Mouse (Mus musculus) yolk sac, embryonic 10.5 days (tissue): Measurements from ENCODE around the gene Vamp2.

Source experiments
- DNase-seq: peaks from one replicate; pipeline ENCODE4 v3.0.0-alpha.2; 2017; ENCODE audit warnings: low spot score

Vamp2 gene

DNA sequence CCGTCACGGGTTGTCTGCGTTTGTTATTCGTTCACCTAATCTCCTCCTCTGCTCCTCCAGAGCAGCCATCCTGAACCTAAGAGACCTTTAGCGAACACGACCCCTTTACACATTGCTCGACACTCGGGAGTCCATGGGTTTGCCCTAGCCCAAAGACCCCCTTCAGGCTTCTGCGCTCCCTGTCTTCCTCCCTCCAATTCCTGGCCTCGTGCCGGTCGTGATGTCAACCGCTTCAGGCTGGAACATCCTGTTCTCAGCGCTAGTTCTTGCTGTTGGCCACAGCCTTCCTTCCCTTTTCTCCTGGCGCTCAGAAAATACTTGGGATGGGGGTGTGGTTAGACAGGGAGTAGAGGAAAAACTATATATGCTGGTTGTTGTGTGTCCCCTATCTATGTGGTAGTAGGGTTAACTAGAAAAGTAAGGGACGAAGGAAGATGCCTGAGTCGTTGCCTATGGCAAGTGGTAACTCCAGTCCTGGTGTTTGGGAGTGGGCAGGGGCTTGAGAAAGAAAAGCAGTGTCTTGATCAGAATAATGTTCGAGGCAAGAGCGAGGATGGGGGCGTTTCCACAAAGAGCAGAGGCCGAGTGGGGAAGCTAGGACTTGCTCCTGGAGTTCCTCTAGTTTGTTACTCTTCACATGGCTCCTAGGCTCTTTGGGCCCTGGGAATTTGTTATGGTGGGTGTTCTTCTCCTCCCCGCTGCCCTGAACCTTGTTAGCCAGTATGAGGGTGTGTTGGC is 11.1 kb downstream of the Vamp2 start:
- no peak for DNase-seq

DNA sequence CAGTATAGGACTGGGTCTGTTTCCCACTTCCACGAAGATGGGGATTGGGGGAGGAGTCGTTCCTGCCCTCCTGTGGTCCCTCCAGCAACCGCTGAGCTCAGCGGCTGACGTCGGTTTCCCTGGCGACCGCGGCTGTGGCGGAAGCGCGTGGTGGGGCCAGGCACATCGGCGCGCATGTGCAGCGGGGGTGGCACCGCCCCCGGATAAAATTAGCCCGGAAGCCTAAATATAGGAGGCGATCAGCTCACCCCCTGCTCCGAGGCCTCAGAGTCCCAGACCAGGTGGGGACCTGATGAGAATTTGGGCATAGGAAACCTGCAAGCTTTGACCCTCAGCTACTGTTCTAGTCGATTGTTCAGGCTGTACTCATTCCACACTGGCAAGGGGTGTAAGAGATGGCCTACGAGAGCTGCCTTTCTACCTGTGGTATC is 11.6 kb downstream of the Vamp2 start:
- DNase-seq: peak; percentile 85

DNA sequence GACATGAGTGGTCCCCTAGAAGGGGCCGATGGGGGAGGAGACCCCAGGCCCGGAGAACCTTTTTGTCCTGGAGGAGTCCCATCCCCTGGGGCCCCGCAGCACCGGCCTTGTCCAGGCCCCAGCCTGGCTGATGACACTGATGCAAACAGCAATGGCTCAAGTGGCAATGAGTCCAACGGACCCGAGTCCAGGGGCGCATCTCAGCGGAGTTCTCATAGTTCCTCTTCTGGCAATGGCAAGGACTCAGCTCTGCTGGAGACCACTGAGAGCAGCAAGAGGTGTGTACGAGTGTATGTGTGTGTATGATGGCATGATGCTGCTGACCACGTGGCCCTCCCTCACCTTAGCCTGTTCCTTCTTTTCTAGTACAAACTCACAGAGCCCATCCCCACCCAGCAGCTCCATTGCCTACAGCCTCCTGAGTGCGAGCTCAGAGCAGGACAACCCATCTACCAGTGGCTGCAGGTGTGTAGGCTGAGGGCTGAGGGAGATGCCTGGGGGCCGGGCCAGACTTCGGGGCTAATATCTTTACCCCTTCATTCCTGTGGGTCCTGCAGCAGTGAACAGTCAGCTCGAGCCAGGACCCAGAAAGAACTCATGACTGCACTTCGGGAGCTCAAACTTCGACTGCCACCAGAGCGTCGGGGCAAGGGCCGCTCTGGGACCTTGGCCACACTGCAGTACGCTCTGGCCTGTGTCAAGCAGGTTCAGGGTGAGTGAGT is 12.5 kb downstream of the Vamp2 start:
- DNase-seq: no peak

DNA sequence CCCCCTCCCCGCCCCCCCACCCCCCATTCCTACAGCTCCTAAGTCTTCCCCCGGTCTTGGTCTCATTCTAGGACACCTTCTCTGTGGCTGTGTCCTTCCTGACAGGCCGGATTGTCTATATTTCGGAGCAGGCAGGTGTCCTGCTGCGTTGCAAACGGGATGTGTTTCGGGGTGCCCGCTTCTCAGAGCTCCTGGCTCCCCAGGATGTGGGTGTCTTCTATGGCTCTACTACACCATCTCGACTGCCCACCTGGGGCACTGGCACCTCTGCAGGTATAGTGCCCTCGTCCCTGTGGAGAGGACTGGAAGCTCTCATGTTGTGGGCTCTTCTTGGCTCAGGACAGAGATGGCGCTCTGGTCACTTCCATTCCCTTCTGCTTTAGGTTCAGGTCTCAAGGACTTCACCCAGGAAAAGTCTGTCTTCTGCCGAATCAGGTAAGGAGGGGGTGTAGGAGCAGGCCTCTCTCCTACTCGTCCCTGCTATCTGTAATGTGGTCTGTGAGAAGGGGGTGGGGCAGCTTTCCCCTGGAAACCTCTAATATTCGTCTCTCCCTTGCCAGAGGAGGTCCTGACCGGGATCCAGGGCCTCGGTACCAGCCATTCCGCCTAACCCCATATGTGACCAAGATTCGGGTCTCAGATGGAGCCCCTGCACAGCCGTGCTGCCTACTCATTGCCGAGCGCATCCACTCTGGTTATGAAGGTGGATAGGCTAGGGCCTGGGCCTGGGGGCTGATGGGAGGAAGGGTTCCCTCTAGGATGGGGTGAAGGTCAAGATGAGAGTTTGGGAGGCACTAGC is 13.5 kb downstream of the Vamp2 start:
- DNase-seq: no peak

DNA sequence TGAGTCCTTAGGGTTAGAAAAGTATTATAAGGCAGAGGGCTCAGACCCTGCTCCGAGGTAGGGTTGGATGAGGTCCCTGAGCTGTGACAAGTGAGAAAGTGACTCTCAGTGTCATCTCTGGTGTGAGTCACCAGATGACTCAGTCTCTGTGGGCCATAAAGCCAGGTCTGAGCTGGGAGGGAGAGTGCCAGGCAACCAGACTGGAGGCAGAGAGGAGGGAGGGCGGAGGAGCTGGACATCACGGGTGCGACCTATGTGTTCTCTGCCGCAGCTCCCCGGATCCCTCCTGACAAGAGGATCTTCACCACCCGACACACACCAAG is 14.1 kb downstream of the Vamp2 start:
- no peak for DNase-seq

DNA sequence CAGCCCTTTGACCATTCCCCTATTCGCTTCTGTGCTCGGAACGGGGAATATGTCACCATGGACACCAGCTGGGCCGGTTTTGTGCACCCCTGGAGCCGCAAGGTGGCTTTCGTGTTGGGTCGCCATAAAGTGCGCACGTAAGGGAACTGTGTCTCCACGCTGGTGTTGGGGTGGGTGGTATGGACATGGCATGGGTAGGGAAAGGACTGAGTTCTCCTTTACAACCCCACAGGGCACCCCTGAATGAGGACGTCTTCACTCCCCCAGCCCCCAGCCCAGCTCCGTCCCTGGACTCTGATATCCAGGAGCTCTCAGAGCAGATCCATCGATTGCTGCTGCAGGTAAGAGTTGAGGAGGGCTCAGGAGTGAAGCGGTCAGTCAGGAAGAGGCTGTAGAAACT is 14.8 kb downstream of the Vamp2 start:
- no peak for DNase-seq

DNA sequence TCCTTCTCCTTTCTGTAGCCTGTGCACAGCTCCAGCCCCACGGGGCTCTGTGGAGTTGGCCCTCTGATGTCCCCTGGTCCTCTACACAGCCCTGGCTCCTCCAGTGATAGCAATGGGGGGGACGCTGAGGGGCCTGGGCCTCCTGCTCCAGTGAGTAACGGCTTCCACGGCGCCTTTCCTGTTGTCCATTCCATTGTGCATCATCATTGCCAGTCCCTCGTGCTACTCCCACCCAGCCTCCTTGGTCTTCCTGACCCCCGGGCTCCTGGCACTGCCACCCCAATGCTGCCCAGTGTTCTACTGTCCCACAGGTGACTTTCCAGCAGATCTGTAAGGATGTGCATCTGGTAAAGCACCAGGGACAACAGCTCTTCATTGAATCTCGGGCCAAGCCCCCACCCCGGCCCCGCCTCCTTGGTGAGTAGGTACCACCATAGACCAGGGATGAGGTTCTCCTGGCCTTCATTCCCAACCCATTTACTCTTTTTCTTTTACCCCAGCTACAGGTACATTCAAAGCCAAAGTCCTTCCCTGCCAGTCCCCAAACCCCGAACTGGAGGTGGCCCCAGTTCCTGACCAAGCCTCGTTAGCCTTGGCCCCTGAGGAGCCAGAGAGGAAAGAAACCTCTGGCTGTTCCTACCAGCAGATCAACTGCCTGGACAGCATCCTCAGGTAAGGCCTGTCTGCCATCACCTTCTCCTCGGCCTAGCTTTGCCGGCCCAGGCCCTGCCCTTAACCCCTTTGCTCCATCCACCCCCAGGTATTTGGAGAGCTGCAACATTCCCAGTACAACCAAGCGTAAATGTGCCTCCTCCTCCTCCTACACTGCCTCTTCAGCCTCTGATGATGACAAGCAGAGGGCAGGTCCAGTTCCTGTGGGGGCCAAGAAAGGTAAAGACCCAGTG is 15.5 kb downstream of the Vamp2 start:
- no peak for DNase-seq

DNA sequence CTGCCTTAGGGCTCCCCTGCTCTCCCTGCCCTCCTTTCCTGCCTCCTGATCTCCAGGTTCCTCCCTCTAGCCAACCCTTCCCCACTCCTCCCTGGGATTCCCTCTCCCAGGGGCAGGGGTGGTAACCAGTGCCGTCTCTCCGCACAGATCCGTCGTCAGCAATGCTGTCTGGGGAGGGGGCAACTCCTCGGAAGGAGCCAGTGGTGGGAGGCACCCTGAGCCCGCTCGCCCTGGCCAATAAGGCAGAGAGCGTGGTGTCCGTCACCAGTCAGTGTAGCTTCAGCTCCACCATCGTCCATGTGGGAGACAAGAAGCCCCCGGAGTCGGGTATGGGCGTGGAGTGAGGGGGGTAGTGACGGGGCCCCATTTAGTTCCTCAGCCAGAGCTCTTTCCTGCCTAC is 16.2 kb downstream of the Vamp2 start:
- DNase-seq: no peak

DNA sequence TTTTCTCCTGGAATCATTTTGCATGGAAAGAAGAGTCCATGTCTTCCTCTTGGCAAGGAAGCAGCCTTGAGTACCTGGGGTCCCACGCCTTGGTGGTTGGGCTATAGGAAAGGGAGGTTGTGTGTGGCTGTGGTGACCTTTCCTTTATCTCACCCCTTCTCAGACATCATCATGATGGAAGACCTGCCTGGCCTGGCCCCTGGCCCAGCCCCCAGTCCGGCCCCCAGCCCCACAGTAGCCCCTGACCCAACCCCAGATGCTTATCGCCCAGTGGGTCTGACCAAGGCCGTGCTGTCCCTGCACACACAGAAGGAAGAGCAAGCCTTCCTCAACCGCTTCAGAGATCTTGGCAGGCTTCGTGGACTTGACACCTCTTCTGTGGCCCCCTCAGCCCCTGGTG is 16.9 kb downstream of the Vamp2 start:
- DNase-seq: no peak

DNA sequence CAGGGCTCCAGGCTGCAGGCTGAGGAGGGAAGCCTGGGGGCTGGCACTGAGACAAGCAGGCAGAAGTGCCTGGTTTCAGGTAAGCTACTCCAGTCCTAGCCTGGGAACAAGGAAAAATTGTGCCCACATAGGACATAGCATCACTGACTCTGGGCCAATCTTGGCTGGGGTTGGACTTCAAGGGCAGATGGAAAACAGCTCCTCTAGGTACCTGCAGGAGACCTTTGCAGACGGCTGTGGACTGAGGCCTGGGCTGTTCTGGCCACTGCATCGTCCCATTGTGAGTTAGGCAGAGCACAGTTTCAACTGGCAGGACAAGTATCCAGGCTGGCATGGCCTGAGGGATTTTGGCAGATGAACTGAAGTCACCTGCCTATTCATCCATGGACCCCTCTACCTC is 17.5 kb downstream of the Vamp2 start:
- no peak for DNase-seq

DNA sequence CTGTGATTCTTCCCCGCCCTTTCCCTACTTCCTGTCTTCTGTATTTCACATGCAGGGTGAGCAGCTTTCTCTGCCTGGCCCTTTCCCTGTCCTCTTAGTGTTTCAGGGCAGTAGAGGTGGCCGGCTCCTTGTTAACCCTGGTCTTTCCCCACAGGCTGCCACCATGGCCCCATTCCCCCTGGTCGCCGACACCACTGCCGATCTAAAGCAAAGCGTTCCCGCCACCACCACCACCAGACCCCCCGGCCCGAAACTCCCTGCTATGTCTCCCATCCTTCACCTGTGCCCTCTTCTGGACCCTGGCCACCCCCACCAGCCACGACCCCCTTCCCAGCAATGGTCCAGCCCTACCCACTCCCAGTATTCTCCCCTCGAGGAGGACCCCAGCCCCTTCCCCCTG is 18.0 kb downstream of the Vamp2 start:
- DNase-seq: no peak

DNA sequence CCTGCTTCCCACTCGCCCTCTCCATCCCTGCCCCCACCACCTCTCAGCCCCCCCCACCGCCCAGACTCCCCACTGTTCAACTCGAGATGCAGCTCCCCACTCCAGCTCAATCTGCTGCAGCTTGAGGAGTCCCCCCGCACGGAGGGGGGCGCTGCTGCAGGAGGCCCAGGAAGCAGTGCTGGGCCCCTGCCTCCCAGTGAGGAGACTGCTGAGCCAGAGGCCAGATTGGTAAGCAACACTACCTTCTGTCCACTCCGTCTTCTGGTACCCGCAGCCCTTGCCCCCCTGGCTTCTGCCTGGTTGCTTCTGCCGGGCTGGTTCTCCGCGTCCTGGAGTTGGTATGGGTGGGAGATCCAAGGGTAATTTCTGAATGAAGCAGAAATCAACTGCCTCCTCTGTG is 18.6 kb downstream of the Vamp2 start:
- DNase-seq: no peak

DNA sequence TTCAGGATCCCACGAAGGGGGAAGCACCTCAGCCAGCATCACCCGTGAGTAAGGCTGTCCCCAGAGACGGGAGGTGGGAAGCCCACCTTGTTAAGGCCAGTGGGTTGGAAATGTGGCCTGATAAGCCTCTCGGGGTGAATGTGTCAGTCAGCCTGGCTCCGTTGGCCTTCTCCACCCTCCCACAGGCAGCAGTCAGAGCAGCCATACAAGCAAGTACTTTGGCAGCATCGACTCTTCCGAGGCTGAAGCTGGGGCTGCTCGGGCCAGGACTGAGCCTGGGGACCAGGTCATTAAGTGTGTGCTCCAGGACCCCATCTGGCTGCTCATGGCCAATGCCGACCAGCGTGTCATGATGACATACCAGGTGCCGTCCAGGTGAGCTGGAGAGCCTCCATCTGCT is 19.4 kb downstream of the Vamp2 start:
- no peak for DNase-seq

DNA sequence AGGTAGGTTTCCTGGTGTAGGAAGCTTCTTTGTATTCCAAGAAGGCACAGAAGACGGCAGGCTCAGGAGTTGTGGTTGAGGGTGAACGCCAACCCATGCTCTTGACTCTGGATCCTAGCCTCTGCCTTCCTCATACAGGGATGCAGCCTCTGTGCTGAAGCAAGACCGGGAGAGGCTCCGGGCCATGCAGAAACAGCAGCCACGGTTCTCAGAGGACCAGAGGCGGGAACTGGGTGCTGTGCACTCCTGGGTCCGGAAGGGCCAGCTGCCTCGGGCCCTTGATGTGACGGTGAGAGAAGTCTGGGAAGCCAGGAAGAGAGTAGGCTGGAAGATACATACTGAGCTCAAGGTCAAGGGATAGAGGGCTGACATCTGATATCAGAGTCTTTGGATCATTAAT is 19.9 kb downstream of the Vamp2 start:
- no peak for DNase-seq

DNA sequence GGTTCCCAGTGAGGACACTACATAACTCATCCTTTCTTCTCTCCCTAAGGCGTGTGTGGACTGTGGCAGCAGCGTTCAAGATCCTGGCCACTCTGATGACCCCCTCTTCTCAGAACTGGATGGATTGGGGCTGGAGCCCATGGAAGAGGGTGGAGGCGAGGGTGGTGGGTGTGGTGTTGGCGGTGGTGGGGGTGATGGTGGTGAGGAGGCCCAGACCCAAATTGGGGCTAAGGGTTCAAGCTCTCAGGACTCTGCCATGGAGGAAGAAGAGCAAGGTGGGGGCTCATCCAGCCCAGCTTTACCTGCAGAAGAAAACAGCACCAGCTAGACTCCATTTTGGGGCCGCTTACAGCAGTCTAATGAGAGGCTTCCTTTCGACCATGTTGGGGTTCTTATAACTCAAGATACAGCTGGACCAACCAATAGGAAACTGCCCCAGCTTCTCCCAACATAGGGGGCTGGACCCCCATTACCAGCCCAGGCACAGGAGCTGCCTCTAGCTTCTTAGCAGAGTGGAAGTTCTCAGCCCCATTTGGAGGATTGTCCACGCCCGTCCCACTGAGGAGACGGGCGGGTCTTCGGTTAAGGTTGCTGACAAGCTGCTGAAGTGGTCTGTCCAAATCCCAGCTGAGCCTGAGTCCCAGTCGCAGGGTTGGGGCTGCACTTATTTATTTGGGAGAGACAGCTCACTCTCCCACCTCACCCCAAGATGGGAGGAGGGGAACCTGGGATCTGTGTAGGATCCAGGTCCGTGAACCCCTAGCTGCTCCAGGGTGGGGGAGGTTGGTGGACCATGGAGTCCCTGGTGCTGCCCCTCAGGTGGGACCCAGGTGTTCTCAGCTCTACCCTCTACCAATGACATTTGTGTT is 21.0 kb downstream of the Vamp2 start:
- no peak for DNase-seq

DNA sequence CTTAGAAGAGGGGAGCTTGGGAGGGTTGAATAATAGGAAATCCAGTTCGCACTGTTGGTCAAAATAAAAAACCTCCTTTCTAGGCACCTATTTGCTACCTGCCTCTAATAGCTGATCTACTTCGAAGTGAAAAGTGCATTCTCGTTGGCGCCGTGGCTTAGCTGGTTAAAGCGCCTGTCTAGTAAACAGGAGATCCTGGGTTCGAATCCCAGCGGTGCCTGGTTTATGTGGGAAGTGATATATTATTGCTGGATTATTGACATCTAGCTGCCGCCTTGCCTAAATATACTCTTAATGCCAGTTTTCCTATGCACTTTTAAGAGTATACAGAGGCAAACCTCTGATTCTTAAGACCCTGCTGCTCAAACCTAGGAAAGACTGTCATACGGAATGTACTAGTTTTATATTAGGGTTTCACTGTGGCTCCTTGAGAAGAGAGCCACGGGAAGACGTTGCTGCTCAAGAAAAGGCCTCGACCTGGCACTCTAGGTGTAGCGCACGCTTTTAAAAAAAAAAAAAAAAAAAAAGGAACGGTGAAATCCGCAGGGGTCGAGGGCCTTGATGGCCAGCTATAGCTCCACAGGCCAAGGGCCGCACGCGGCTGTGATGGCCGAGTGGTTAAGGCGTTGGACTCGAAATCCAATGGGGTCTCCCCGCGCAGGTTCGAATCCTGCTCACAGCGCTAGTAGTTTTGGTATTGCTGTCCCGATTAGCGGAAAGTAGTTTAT is 22.2 kb downstream of the Vamp2 start:
- peak; percentile 91 for DNase-seq

DNA sequence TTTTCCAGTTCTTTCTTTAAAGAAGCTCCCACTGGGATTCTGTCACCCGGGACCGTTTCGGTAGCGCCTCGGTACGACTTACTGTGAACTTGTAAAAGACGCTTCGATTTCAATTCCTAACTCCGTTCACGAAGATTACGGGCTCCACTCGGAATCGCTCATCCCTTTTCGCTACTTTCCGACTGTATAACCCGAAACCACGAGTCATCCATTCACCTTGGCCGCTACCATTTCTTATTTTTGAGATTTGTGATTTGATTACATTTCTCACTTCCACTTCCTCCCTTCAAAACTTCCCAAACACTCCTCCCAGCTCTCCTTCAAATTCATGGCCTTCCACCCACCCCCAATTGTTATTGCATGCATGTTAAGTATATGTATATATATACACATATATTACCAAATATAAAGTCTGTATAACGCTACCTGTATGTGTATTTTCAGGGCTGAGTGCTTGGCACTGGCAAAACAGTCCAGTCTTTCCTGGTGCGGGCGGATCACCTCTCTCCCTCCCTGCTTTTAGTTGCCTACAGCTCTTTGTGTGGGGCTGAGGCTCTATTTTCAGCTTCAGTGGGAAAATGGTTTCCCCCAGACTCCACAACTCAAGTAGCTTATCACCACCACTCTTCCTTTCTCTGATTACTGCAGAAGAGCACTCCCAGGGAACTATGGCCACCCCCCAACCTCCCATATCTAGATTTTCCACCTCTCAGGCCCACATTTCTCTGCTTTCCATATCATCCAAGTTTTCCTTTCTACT is 22.9 kb downstream of the Vamp2 start:
- DNase-seq: no peak

DNA sequence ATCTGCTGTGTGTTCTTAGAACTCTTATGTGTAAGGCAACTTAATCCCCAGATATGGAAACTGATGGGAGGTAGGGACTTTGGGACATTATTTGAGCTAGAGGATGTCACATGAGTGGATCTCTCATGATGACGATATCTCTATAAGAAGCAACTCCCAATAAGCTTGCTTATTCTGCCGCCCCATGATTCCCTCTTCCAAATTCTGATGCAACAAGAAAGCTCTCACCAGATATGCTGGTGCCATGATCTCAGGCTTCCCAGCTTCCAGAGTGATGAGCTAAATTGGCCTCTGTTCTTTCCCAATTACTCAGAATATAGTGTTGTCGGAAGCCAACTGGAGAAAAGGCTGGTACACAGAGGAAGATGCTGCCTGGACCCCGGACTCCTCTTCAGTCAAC is 23.6 kb downstream of the Vamp2 start:
- DNase-seq: no peak

DNA sequence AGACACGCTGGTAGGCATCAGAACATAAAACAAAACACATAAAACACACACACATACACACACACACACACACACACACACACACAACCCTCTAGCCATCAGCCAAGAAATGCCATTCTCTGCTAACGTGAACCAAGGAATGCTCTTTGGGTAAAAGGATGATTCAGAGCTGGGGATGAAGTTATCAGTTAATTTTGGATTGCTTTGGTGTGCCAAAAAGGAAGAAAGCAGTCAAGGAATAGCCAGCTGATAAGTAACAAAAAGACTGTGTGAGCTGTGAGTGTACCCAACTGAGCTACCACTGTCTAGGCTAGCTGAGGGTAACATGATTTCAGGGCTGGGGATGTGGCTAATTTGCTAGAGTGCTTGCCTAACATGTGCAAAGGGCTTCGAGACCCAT is 25.7 kb downstream of the Vamp2 start:
- no peak for DNase-seq

DNA sequence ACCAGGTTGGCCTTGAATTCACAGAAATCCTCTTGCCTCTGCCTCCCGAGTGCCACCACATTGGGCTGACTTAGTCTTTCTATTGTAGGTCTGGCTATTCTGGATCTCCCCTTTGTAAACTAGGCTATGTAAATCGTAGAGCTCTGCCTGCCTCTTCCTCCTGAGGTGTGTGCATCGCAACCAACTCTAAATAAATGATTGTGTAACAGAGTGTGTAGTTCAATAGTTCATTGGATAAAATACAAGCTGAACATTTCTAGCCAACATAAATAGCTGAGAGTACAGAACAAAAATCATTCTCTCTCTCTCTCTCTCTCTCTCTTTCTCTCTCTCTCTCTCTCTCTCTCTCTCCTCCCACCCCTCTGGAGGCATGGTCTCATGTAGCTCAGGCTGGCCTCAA is 26.3 kb downstream of the Vamp2 start:
- DNase-seq: no peak
